Mouse (Mus musculus): ENCODE measurements around the gene Tdrd9. TPM values are rescaled to one million over a fixed set of nuclear protein-coding genes. Genes with fewer than 3 reads are reported as not detected.

Gene Tdrd9
- polyA plus RNA-seq (2015; fragmentation: Nextera tagmentation; extraction: Ambion mirVana), result 0.34 and 1.1 TPM in 2 replicates

GRCm38 (mm10) chr12:111971231-111971686 lies at the start of gene Tdrd9:
Gene Tdrd9, plus strand, starts transcription at chr12:111971559.
- Histone ChIP-seq H3K4me3 (no peak within 1 kb of the TSS), H3K4me1 (peaks cover under 1% of the 10 kb centered on the region), H3K36me3 (no peaks in the 10 kb centered on the region), H3K27ac (no peak within 1 kb of the TSS), H3K4me2 (no peak within 1 kb of the TSS), H3K9me3 (no peaks in the 10 kb centered on the region), H3K27me3 (no peaks in the 10 kb centered on the region), H3K9ac (no peak within 1 kb of the TSS)
- no peak for ATAC-seq (ENCODE audit: insufficient number of reproducible peaks, insufficient read depth, low FRiP score, low TSS enrichment, low read depth)
- 85% methylated on average over 18 of the region's 18 CpGs for WGBS

- Histone ChIP-seq H3K4me2 (no peak overlapping the region), H3K9me3 (no peaks in the 10 kb centered on the region), H3K4me1 (peaks cover 13% of the 10 kb centered on the region), H3K27me3 (peaks cover 4% of the 10 kb centered on the region; the same call in 1 of the 2 replicates), H3K4me3 (no peak overlapping the region), H3K36me3 (no peaks in the 10 kb centered on the region), H3K27ac (no peak overlapping the region), H3K9ac (no peak overlapping the region)
- 85% methylated on average over 6 of the region's 6 CpGs for WGBS
- ATAC-seq (ENCODE audit: insufficient number of reproducible peaks, insufficient read depth, low FRiP score, low TSS enrichment, low read depth), result no peak
Observed at GRCm38 (mm10) chr12:111923117-111923516, 48.2 kb upstream of the Tdrd9 start.

- ATAC-seq (ENCODE audit: insufficient number of reproducible peaks, insufficient read depth, low FRiP score, low TSS enrichment, low read depth), result no peak
- no peak overlapping the region for H3K9ac ChIP-seq
- 79% methylated on average over 1 of the region's 1 CpGs for WGBS
- H3K9me3 ChIP-seq, result no peaks in the 10 kb centered on the region
- no peak overlapping the region for H3K27ac ChIP-seq
- H3K4me1 ChIP-seq, result peaks cover 23% of the 10 kb centered on the region
- H3K4me3 ChIP-seq, result no peak overlapping the region
- H3K4me2 ChIP-seq, result no peak overlapping the region
- no peaks in the 10 kb centered on the region for H3K36me3 ChIP-seq
- H3K27me3 ChIP-seq, result no peaks in the 10 kb centered on the region
Observed at GRCm38 (mm10) chr12:111927338-111927737, 44.0 kb upstream of the Tdrd9 start.

- Histone ChIP-seq H3K4me3 (no peak overlapping the region), H3K36me3 (no peaks in the 10 kb centered on the region), H3K27me3 (no peaks in the 10 kb centered on the region), H3K9ac (no peak overlapping the region), H3K4me1 (peaks cover 33% of the 10 kb centered on the region), H3K27ac (peak overlapping the region; percentile 13; the same call in 1 of the 2 replicates), H3K4me2 (no peak overlapping the region), H3K9me3 (no peaks in the 10 kb centered on the region)
- 79% methylated on average over 18 of the region's 18 CpGs for WGBS
- peak; percentile 56; the same call in 1 of the 2 replicates for ATAC-seq (ENCODE audit: insufficient number of reproducible peaks, insufficient read depth, low FRiP score, low TSS enrichment, low read depth)
Observed at GRCm38 (mm10) chr12:111928411-111928966, 42.9 kb upstream of the Tdrd9 start.

- ATAC-seq (ENCODE audit: insufficient number of reproducible peaks, insufficient read depth, low FRiP score, low TSS enrichment, low read depth), result no peak
Observed at GRCm38 (mm10) chr12:111931411-111932025, 39.8 kb upstream of the Tdrd9 start.

GRCm38 (mm10) chr12:111932513-111932912 lies 38.8 kb upstream of the Tdrd9 start:
- Histone ChIP-seq H3K9me3 (no peaks in the 10 kb centered on the region), H3K9ac (no peak overlapping the region), H3K27ac (no peak overlapping the region), H3K4me3 (no peak overlapping the region), H3K4me2 (no peak overlapping the region), H3K4me1 (peaks cover 45% of the 10 kb centered on the region), H3K36me3 (no peaks in the 10 kb centered on the region), H3K27me3 (no peaks in the 10 kb centered on the region)
- WGBS, result 59% methylated on average over 3 of the region's 3 CpGs
- ATAC-seq (ENCODE audit: insufficient number of reproducible peaks, insufficient read depth, low FRiP score, low TSS enrichment, low read depth), result no peak

More at GRCm38 (mm10) chr12:111931411-111932025, 39.8 kb upstream of the Tdrd9 start:
- H3K4me1 ChIP-seq, result peaks cover 43% of the 10 kb centered on the region
- H3K36me3 ChIP-seq, result no peaks in the 10 kb centered on the region
- no peak overlapping the region for H3K9ac ChIP-seq
- 90% methylated on average over 8 of the region's 9 CpGs for WGBS
- H3K4me2 ChIP-seq, result no peak overlapping the region
- no peaks in the 10 kb centered on the region for H3K9me3 ChIP-seq
- no peaks in the 10 kb centered on the region for H3K27me3 ChIP-seq
- H3K27ac ChIP-seq, result peak overlapping the region; percentile 28; the same call in 1 of the 2 replicates
- H3K4me3 ChIP-seq, result no peak overlapping the region

- H3K9me3 ChIP-seq, result no peaks in the 10 kb centered on the region
- H3K36me3 ChIP-seq, result no peaks in the 10 kb centered on the region
- peaks cover 46% of the 10 kb centered on the region for H3K4me1 ChIP-seq
- H3K9ac ChIP-seq, result no peak overlapping the region
- no peaks in the 10 kb centered on the region for H3K27me3 ChIP-seq
- 60% methylated on average over 11 of the region's 11 CpGs for WGBS
- H3K27ac ChIP-seq, result no peak overlapping the region
- H3K4me2 ChIP-seq, result no peak overlapping the region
- H3K4me3 ChIP-seq, result no peak overlapping the region
- ATAC-seq (ENCODE audit: insufficient number of reproducible peaks, insufficient read depth, low FRiP score, low TSS enrichment, low read depth), result no peak
Observed at GRCm38 (mm10) chr12:111933032-111933704, 38.2 kb upstream of the Tdrd9 start.

GRCm38 (mm10) chr12:111933971-111934370 lies 37.4 kb upstream of the Tdrd9 start:
- no peak for ATAC-seq (ENCODE audit: insufficient number of reproducible peaks, insufficient read depth, low FRiP score, low TSS enrichment, low read depth)

GRCm38 (mm10) chr12:111936706-111937550 lies 34.4 kb upstream of the Tdrd9 start:
- ATAC-seq (ENCODE audit: insufficient number of reproducible peaks, insufficient read depth, low FRiP score, low TSS enrichment, low read depth), result peak; percentile 28; the same call in 1 of the 2 replicates
- Histone ChIP-seq H3K9ac (peak overlapping the region; percentile 8; the same call in 1 of the 2 replicates), H3K4me2 (peak overlapping the region; percentile 24), H3K9me3 (no peaks in the 10 kb centered on the region), H3K27me3 (no peaks in the 10 kb centered on the region), H3K27ac (peak overlapping the region; percentile 92), H3K4me1 (peaks cover 58% of the 10 kb centered on the region), H3K4me3 (no peak overlapping the region), H3K36me3 (no peaks in the 10 kb centered on the region)
- WGBS, result 33% methylated on average over 24 of the region's 24 CpGs

More at GRCm38 (mm10) chr12:111933971-111934370, 37.4 kb upstream of the Tdrd9 start:
- no peak overlapping the region for H3K4me2 ChIP-seq
- H3K9me3 ChIP-seq, result no peaks in the 10 kb centered on the region
- H3K27me3 ChIP-seq, result no peaks in the 10 kb centered on the region
- H3K36me3 ChIP-seq, result no peaks in the 10 kb centered on the region
- 62% methylated on average over 2 of the region's 2 CpGs for WGBS
- H3K4me1 ChIP-seq, result peaks cover 51% of the 10 kb centered on the region
- no peak overlapping the region for H3K4me3 ChIP-seq
- no peak overlapping the region for H3K9ac ChIP-seq
- no peak overlapping the region for H3K27ac ChIP-seq

GRCm38 (mm10) chr12:111938623-111939177 lies 32.7 kb upstream of the Tdrd9 start:
- WGBS, result 19% methylated on average over 1 of the region's 1 CpGs

More at GRCm38 (mm10) chr12:111938623-111939177, 32.7 kb upstream of the Tdrd9 start:
- Histone ChIP-seq H3K9me3 (no peaks in the 10 kb centered on the region), H3K4me1 (peaks cover 47% of the 10 kb centered on the region), H3K4me2 (peak overlapping the region; percentile 7; the same call in 1 of the 2 replicates), H3K27ac (peak overlapping the region; percentile 92), H3K9ac (0 out of 2 replicates have a peak overlapping the region, but pooled peaks have one; percentile 32), H3K27me3 (no peaks in the 10 kb centered on the region), H3K36me3 (no peaks in the 10 kb centered on the region), H3K4me3 (no peak overlapping the region)
- ATAC-seq (ENCODE audit: insufficient number of reproducible peaks, insufficient read depth, low FRiP score, low TSS enrichment, low read depth), result peak; percentile 69
